Comparison of ENCODE assay signal across 24 mouse cellular contexts in genomic region chr3:80750786-80751185, GRCm38 (mm10). TPM values are rescaled to one million over a fixed set of nuclear protein-coding genes. Genes with fewer than 3 reads are reported as not detected.
"Had no signal": no experiment of that assay in that cellular context is flagged by ENCODE, and none has a peak within 500 bp of the region (broad histone marks: within the 10 kb centered on the region; RNA-seq: fewer than 3 reads in every experiment).

No protein-coding gene starts in this region.

- H3K4me3 ChIP-seq: heart, adult 2 months; heart, embryonic 13.5 days; heart, embryonic 15.5 days; hindbrain, embryonic 13.5 days; hindbrain, embryonic 15.5 days; kidney, embryonic 15.5 days; limb, embryonic 10.5 days; limb, embryonic 12.5 days had no signal

- H3K9ac ChIP-seq: heart, embryonic 13.5 days; heart, embryonic 15.5 days; hindbrain, embryonic 13.5 days; hindbrain, embryonic 15.5 days; kidney, embryonic 15.5 days; limb, embryonic 12.5 days had no signal

- H3K4me1 ChIP-seq: heart, embryonic 13.5 days; heart, embryonic 15.5 days; hindbrain, embryonic 13.5 days; hindbrain, embryonic 15.5 days; kidney, embryonic 15.5 days; limb, embryonic 10.5 days; limb, embryonic 12.5 days had no signal

- ATAC-seq: hindbrain, postnatal 0 days; intestine, embryonic 16.5 days had no signal

- H3K4me2 ChIP-seq: heart, embryonic 11.5 days; heart, embryonic 13.5 days; heart, embryonic 15.5 days; hindbrain, embryonic 13.5 days; hindbrain, embryonic 15.5 days; kidney, embryonic 15.5 days; limb, embryonic 12.5 days; liver, embryonic 11.5 days had no signal

- H3K9me3 ChIP-seq: heart, embryonic 13.5 days; heart, embryonic 15.5 days; hindbrain, embryonic 13.5 days; hindbrain, embryonic 15.5 days; kidney, embryonic 15.5 days; limb, embryonic 10.5 days; limb, embryonic 12.5 days had no signal

- DNase-seq: gastrocnemius, postnatal 14 days; gastrocnemius, postnatal 36 days; heart, adult 11 months; heart, adult 2 months; heart, postnatal 14 days; heart, postnatal 36 days; kidney, adult 11 months; kidney, adult 2 months; kidney, adult 9 months; kidney, postnatal 14 days; kidney, postnatal 36 days; liver had no signal

- H3K27ac ChIP-seq: heart, adult 2 months; heart, embryonic 13.5 days; heart, embryonic 15.5 days; hindbrain, embryonic 13.5 days; hindbrain, embryonic 15.5 days; hindbrain, postnatal 0 days; kidney, embryonic 15.5 days; kidney, postnatal 0 days; limb, embryonic 10.5 days; limb, embryonic 12.5 days had no signal

- H3K36me3 ChIP-seq: heart, embryonic 13.5 days; heart, embryonic 15.5 days; hindbrain, embryonic 13.5 days; hindbrain, embryonic 15.5 days; kidney, embryonic 15.5 days; limb, embryonic 10.5 days; limb, embryonic 12.5 days had no signal

- H3K27me3 ChIP-seq: heart, embryonic 13.5 days; heart, embryonic 15.5 days; hindbrain, embryonic 13.5 days; hindbrain, embryonic 15.5 days; kidney, embryonic 15.5 days; limb, embryonic 12.5 days had no signal

RNA-seq across cellular contexts. Expression of gene Gria2, which starts 51.8 kb away (rescaled TPM):
- polyA plus RNA-seq: heart, adult 2 months had no signal
